Comparison of ENCODE assay signal across 8 mouse cellular contexts in genomic region chr5:139978525-139979276, GRCm38 (mm10).
DNase-seq lines count a peak whose midpoint lies in the region; ATAC-seq lines count a peak whose summit lies in the region.

No protein-coding gene starts in this region.

- H3K4me1 ChIP-seq in hindbrain, embryonic 10.5 days (replicated peaks) = peaks cover 23% of the 10 kb centered on the region
- peaks cover 23% of the 10 kb centered on the region for H3K4me1 ChIP-seq in hindbrain, embryonic 12.5 days
- H3K4me1 ChIP-seq in forebrain, embryonic 16.5 days (replicated peaks; ENCODE audit: control insufficient read depth, insufficient read depth, low read length) = peaks cover 7% of the 10 kb centered on the region

- no peaks in the 10 kb centered on the region for H3K9me3 ChIP-seq in hindbrain, embryonic 10.5 days
- H3K9me3 ChIP-seq in hindbrain, embryonic 12.5 days (replicated peaks) = no peaks in the 10 kb centered on the region
- H3K9me3 ChIP-seq in forebrain, embryonic 16.5 days (ENCODE audit: control insufficient read depth, low read length) = no peaks in the 10 kb centered on the region

- no peak overlapping the region for H3K27ac ChIP-seq in hindbrain, embryonic 10.5 days
- no peak overlapping the region for H3K27ac ChIP-seq in hindbrain, embryonic 12.5 days
- H3K27ac ChIP-seq in forebrain, embryonic 16.5 days (ENCODE audit: low read length) = no peak overlapping the region

- no peaks in the 10 kb centered on the region for H3K36me3 ChIP-seq in hindbrain, embryonic 10.5 days
- H3K36me3 ChIP-seq in hindbrain, embryonic 12.5 days = no peaks in the 10 kb centered on the region
- H3K36me3 ChIP-seq in forebrain, embryonic 16.5 days (ENCODE audit: control insufficient read depth, insufficient read depth) = no peaks in the 10 kb centered on the region

- ATAC-seq in hindbrain, embryonic 12.5 days (ENCODE audit: low FRiP score) = no peak
- ATAC-seq in forebrain, embryonic 16.5 days = no peak

- DNase-seq in hindbrain, embryonic 10.5 days (ENCODE audit: low spot score) = peak; percentile 34
- peak; percentile 18 for DNase-seq in thymus, postnatal 0 days (ENCODE audit: low spot score)
- no peak for DNase-seq in thymus, postnatal 10 days (ENCODE audit: low spot score in 2 of 2)
- DNase-seq in forelimb bud, embryonic 11.5 days (ENCODE audit: low read depth, low spot score) = peak; percentile 53
- peak; percentile 27 for DNase-seq in retina, postnatal 1 day
- no peak for DNase-seq in yolk sac, embryonic 10.5 days (ENCODE audit: low spot score)

- 9% methylated on average over 13 of the region's 13 CpGs for WGBS in hindbrain, embryonic 10.5 days
- 11% methylated on average over 13 of the region's 13 CpGs for WGBS in hindbrain, embryonic 12.5 days
- WGBS in forebrain, embryonic 16.5 days = 9% methylated on average over 13 of the region's 13 CpGs

- no peak overlapping the region for H3K9ac ChIP-seq in hindbrain, embryonic 12.5 days
- H3K9ac ChIP-seq in forebrain, embryonic 16.5 days (replicated peaks; ENCODE audit: low read depth, low read length) = no peak overlapping the region

- H3K4me3 ChIP-seq in hindbrain, embryonic 10.5 days = no peak overlapping the region
- H3K4me3 ChIP-seq in hindbrain, embryonic 12.5 days = no peak overlapping the region
- no peak overlapping the region for H3K4me3 ChIP-seq in forebrain, embryonic 16.5 days (replicated peaks; ENCODE audit: low read length)

- H3K4me2 ChIP-seq in hindbrain, embryonic 12.5 days (replicated peaks) = no peak overlapping the region
- H3K4me2 ChIP-seq in forebrain, embryonic 16.5 days (ENCODE audit: low read length) = no peak overlapping the region

- peaks cover under 1% of the 10 kb centered on the region; the same call in 1 of the 2 replicates for H3K27me3 ChIP-seq in hindbrain, embryonic 10.5 days (ENCODE audit: insufficient read depth, poor library complexity, severe bottlenecking)
- peaks cover 11% of the 10 kb centered on the region; the same call in 1 of the 2 replicates for H3K27me3 ChIP-seq in hindbrain, embryonic 12.5 days
- no peaks in the 10 kb centered on the region for H3K27me3 ChIP-seq in forebrain, embryonic 16.5 days (replicated peaks; ENCODE audit: control insufficient read depth, insufficient read depth, low read length)

Comparison
In these comparisons a context has a peak if more than half of its experiments do, and no peak if none do; other contexts are left out.
1. DNase-seq: peak in hindbrain, embryonic 10.5 days (single experiment), thymus, postnatal 0 days (single experiment), forelimb bud, embryonic 11.5 days (single experiment) and retina, postnatal 1 day (single experiment); none in thymus, postnatal 10 days (0 of 2) and yolk sac, embryonic 10.5 days (single experiment).